Mouse (Mus musculus) ES-Bruce4 (cell line): ENCODE results near the gene Defb30.

Source experiments
- CTCF ChIP-seq: IDR thresholded peaks from one replicate; pipeline ENCODE4 v1.8.1; 2011; ENCODE audit warnings: low read depth, low read length
- EP300 ChIP-seq: IDR thresholded peaks from 2 replicates; pipeline ENCODE4 v1.6.1; 2011; ENCODE audit warnings: low read depth, low read length; ENCODE audit not compliant: insufficient read depth
- POLR2A ChIP-seq: IDR thresholded peaks from one replicate; pipeline ENCODE4 v1.8.1; 2011; ENCODE audit warnings: low read length; ENCODE audit not compliant: insufficient read depth

- TF ChIP-seq POLR2A (no peak), CTCF (no peak), EP300 (no peak)
These were observed 12.4 kb upstream of the Defb30 start for GRCm38 (mm10) chr14:63062184-63062583.
